Mouse (Mus musculus) heart, postnatal 14 days (tissue): Measurements from ENCODE around the gene Gm45902. TPM values are rescaled to one million over a fixed set of nuclear protein-coding genes. Genes with fewer than 3 reads are reported as not detected.

Source experiments
- total RNA-seq, 2 experiments: library from RNA; stranded (reverse); gene quantifications; 2 replicates each; pipeline ENCODE4 v1.2.3; 2021

Gm45902 gene
- total RNA-seq, 2 experiments from 2014 or later: 1.4 to 2.0 TPM

Other genes with a start within 250 kb of the Gm45902 start
- gene Nmt2, start 228.6 kb downstream of the Gm45902 start, total RNA-seq: 10 to 100 TPM; 11.2 to 12.5 TPM
- gene Rpp38, start 180.1 kb downstream of the Gm45902 start, total RNA-seq: 1 to 10 TPM; 4.1 to 4.7 TPM
- 1 to 10 TPM in 1 of 2 experiments, under 1 TPM in 1; 0.98 to 1.1 TPM for gene Acbd7, start 176.6 kb downstream of the Gm45902 start, total RNA-seq
- gene Olah, start 115.6 kb downstream of the Gm45902 start, total RNA-seq: not detected
- gene Meig1, start 90.1 kb downstream of the Gm45902 start, total RNA-seq: 1 to 10 TPM; 2.2 to 3.0 TPM
- gene Dclre1c, start 88.7 kb downstream of the Gm45902 start, total RNA-seq: 1 to 10 TPM; 3.6 to 3.8 TPM
- gene Suv39h2, start 37.8 kb downstream of the Gm45902 start, total RNA-seq: under 1 TPM; 0.74 to 0.76 TPM
- 10 to 100 TPM; 25.5 to 27.1 TPM for gene Hspa14, start within 50 bp of the Gm45902 start, total RNA-seq
- gene Cdnf, start 240 bp upstream of the Gm45902 start, total RNA-seq: 10 to 100 TPM; 13.9 to 14.0 TPM
- gene Fam107b, start 57.7 kb upstream of the Gm45902 start, total RNA-seq: 10 to 100 TPM; 10.2 to 14.1 TPM